Mouse (Mus musculus) small intestine, adult 10 weeks (tissue): Measurements from ENCODE around the gene Gm17617. TPM values are rescaled to one million over a fixed set of nuclear protein-coding genes. Genes with fewer than 3 reads are reported as not detected.

ENCODE experiments used
- polyA plus RNA-seq: library from polyadenylated mRNA; stranded (reverse); fragments of 350-450 nt; fragmentation: Illumina TruSeq; extraction: RNeasy Lipid Tissue Mini Kit (QIAGEN cat#74804); gene quantifications from one replicate; pipeline ENCODE4 v1.2.3, GENCODE M21; 2014; ENCODE audit warnings: low replicate concordance

Gm17617 gene
- polyA plus RNA-seq, result not detected

GRCm38 (mm10) chr13:55133448-55133847 lies at the start of gene Gm17617:
Gene Gm17617 (minus strand): TSS chr13:55133548.

DNA sequence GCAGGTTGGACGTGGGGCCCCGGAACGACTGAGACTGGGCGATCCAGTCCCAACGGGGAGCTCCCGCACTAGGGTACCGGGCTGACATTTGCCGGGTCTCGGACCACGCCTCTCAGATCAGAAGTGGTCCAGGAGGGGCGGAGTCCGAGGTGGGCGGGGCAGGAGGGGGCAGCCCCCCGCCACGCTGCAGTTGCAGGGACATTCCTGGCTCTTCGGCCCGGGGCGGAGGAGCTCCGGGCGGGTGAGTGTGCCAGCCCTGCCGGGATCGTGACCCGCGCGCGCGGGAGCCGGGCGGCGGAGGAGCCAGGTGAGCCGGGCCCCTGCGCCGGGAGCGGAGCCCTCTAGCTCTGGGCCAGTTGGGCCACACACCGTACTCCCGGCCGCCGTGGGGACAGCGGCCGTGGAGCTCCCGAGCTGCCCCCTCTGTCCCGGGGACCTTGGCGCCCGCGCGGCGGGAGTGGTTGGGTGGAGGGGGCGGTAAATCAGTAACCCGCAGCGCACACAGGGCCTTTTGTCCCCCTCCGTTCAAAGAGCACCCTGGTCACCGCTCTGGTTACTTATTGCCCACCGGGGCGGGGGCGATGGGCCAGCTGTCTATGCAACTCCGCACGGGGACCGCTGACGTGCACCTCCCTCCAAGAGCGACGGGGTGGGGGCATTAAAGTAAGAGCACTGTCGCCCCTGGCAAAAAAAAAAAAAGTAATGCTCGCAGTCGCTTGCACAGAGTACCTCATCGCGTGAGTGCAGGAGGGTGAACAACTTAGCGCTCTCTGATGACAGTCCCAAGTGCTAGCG lies 19.5 kb upstream of the Gm17617 start, which contains the start of gene Fgfr4:
Gene Fgfr4, plus strand, starts transcription at position 20 of the 795 bp plus-strand sequence.

GRCm38 (mm10) chr13:55105045-55105952 lies 28.0 kb downstream of the Gm17617 start, which contains the start of gene Zfp346:
Gene Zfp346 (plus strand): TSS chr13:55105311.

DNA sequence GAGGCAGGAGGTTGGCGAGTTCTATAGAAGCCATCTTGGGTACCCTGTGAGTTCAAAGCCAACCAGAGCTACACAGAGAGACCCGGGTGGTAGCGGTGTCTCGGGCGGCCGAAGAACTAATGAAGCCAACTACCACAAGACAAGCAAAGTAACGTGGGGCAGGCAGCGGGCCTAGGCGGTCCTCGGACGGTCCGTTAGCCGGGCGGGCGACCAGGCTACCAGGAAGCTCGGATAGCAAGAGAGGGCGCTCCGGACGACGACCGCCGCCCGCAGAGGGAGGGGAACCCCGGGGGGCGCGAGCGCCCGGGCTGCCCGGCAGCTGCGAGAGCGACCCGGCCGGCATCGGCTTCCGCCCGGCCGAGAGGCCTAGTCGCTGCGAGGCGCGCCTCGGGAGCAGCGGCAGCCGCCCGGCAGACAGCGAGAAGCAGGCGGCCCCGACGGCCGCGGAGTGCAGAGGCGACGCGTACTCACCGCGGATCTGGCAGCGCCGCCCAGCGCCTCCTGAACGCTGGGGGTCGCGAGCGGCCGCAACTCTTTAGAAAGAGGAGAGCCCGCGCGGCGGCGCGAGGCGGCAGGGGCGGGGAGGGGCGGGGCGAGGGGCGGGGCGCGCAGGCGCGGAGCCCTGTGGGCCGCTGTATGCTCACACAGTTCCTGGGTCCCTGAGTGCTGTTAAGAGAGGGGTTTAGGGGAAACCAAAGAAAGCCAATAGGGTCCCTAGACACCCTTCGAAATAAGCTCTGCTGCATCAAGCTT lies 33.4 kb downstream of the Gm17617 start, which contains the start of gene Uimc1:
Gene Uimc1, minus strand, starts transcription at position 575 of the 753 bp plus-strand sequence.

Other genes starting within 250 kb of the Gm17617 start
- not detected for gene Unc5a, start 184.1 kb downstream of the Gm17617 start, polyA plus RNA-seq
- gene Hk3, start 112.2 kb downstream of the Gm17617 start, polyA plus RNA-seq, result not detected
- 41.0 TPM for gene Uimc1, start 33.2 kb downstream of the Gm17617 start, polyA plus RNA-seq
- 4.2 TPM for gene Zfp346, start 28.2 kb downstream of the Gm17617 start, polyA plus RNA-seq
- not detected for gene Fgfr4, start 19.1 kb upstream of the Gm17617 start, polyA plus RNA-seq
- 67.2 TPM for gene Nsd1, start 76.2 kb upstream of the Gm17617 start, polyA plus RNA-seq
- 12.0 TPM for gene Prelid1, start 187.0 kb upstream of the Gm17617 start, polyA plus RNA-seq
- 13.8 TPM for gene Rab24, start 188.4 kb upstream of the Gm17617 start, polyA plus RNA-seq
- 0.30 TPM for gene Mxd3, start 196.3 kb upstream of the Gm17617 start, polyA plus RNA-seq
- 30.2 TPM for gene Lman2, start 229.2 kb upstream of the Gm17617 start, polyA plus RNA-seq
- gene Rgs14, start 236.2 kb upstream of the Gm17617 start, polyA plus RNA-seq, result not detected